Mouse (Mus musculus): ENCODE data around the gene Pcsk6.

DNA sequence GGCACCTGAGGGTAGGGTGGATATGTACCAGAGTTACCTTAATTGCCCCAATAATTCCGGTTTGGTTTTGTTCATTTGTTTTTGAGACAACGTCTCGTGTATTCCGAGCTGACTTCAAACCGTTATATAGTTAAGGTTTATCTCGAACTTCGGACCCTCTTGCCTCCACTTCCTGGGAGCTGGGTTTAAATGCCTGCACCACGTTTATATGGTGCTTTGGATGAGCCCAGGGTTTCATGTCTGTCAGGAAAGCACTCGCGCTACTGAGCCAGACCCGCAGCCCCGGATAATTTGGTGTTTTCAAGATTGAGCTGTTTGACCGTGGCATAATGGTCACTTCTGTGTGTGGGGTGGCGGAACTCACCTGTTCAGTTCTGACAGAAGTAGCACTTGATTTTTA is 199.5 kb downstream of the Pcsk6 start:
- TF ChIP-seq CTCF (IDR thresholded peaks at IDR 0.05; ENCODE audit: low read depth, low read length) (no peak), EP300 (IDR thresholded peaks at IDR 0.05; ENCODE audit: insufficient read depth, low read depth, low read length) (no peak)

Data from ES-Bruce4 (cell line).